Mouse (Mus musculus) fibroblast of lung, adult 2 months (primary cell): ENCODE measurements around the gene Myh9.

ENCODE experiments used
- DNase-seq: peaks from one replicate; pipeline ENCODE4 v3.0.0-alpha.2; 2011; ENCODE audit warnings: low read depth

The Myh9 gene

DNA sequence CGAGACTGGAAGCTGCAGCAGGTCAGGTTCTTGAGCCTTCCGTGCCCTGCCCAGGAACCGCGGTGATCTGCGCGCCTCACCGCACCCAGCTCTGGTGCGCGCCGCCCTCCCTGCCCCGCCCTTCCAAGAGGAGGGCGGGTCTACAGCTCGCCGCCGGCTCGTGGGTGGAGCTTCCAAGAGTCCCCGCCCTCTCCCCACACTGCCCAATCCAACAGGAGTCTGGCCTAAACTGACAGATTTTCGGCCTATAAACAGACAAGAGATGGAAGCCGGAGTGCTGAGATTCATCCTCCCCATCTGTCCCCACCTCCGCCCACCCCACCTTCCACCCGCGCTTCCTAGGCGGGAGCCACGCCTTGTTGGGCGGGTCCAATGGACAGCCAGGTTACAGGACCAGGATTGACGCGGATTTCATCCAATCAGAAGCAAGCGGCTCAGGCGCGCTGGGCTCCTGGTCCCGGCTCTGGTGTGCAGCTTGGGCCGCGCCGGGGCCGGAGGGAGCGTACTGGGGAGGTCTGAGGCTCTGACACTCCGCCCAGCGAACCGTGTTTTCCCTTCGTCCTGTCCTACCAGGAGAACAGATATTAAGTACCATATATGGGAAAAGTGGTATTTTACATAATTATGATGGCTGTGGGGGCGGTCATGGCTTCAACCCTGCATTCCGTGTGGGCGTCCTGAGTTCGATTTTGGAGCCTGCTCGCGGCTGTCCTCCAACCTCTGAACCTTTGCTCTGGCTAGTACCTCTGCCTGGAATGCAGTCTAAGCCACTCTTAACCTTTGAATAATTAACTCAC is at the start of gene Myh9:
TSS of gene Myh9 (minus strand) at position 129 of the 797 bp plus-strand sequence.
- DNase-seq = peak; percentile 100

DNA sequence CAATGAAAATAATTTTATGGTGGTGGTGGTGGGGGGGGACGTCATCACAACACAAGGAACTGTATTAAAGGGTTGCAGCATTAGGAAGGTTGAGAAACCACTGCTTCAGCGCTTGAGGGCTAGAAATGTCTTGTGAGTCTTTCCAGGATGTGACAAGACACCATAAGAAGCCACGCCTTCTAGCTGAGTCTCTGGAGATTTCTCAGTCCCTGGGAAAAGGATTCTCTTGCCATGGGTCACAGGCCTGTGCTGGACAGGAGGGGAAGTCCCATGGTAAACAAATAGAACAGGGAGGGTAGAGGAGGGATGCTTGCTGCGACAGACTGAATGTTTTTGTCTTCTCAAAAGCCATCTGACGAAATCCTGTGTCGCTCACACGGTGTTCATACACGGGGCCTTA is 49.8 kb upstream of the Myh9 start:
- no peak for DNase-seq

- no peak for DNase-seq
Observed at GRCm38 (mm10) chr15:77889761-77890422, 47.9 kb upstream of the Myh9 start.

DNA sequence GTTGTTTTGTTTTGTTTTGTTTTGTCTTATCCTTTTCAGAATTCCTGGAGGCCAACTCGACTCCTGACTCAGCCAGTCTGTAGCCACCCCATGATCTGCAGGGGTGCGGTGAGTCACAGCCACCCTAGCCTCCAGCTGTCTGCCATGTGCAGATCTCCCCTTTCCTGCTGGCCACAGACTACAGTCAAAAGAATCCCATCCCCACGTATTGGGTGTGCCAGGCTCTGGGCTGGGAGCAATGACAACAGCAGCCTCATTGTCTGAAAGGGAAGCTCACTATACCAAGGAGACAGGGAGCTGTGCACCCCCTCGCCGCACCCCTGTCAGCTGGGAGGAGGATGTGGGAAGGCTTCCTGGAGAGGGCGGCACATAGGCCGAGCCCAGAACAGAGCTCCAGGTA is 46.3 kb upstream of the Myh9 start:
- DNase-seq = peak; percentile 95

DNA sequence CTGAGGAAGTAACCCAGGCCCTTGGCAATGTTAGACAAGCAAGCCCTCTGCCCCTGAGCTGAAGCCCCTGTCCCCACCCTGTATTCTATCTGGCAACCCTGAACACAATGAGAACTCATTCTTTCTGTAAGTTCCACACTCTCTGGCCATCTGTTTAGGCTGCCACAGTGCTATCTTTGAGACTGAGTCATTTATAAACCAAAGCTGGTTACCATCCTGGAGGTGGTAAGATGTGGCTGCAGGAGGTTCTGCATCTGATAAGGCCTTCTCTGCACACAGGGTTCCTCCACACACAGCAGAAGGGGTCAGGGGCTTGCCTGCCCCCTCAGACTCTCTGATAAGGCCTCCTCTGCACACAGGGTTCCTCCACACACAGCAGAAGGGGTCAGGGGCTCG is 45.1 kb upstream of the Myh9 start:
- no peak for DNase-seq

- DNase-seq = no peak
Observed at GRCm38 (mm10) chr15:77886369-77887092, 44.6 kb upstream of the Myh9 start.

GRCm38 (mm10) chr15:77885945-77886344 is 44.0 kb upstream of the Myh9 start:
- no peak for DNase-seq

- DNase-seq = no peak
Observed at GRCm38 (mm10) chr15:77885159-77885558, 43.2 kb upstream of the Myh9 start.

DNA sequence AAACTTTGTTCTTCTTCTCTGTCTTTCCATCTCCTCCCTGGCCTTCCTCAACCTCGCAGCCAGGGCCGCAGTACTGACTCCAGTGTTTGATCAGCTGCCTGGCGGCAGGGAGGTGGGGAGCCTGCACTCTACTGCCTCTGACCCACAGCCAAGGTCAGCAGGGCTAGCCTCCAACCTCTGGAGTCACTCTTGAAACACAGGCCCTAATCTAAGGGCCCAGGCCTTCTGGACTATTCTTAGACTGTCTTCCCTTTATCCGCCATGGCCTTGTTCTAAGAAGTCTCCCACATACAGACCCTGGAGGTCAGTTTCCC is 41.7 kb upstream of the Myh9 start:
- no peak for DNase-seq

GRCm38 (mm10) chr15:77882797-77883696 is 41.1 kb upstream of the Myh9 start:
- DNase-seq = peak; percentile 96

GRCm38 (mm10) chr15:77882297-77882696 is 40.3 kb upstream of the Myh9 start:
- no peak for DNase-seq

DNA sequence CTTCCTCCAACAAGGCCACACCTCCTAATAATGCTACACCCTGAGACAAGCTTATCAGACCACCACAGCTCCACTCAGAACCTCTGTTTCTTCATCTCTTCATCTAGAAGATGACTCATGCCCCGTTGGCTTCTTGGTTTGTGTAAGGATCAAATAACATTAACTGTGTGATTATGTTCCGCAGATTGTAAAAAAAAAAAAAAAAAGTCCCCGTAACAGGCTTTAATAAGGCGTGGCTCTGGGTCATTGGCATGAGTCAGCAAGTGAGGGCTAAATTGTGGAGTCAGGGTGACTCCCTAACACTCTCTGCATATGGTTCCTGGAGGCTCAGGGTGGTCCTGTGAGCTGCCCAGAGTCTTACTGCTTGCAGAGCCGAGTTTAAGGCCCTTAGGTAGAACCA is 39.7 kb upstream of the Myh9 start:
- DNase-seq = peak; percentile 77

- DNase-seq = no peak
Observed at GRCm38 (mm10) chr15:77880738-77881137, 38.8 kb upstream of the Myh9 start.

GRCm38 (mm10) chr15:77879756-77880155 is 37.8 kb upstream of the Myh9 start:
- DNase-seq = no peak

GRCm38 (mm10) chr15:77877209-77877608 is 35.2 kb upstream of the Myh9 start:
- DNase-seq = no peak

DNA sequence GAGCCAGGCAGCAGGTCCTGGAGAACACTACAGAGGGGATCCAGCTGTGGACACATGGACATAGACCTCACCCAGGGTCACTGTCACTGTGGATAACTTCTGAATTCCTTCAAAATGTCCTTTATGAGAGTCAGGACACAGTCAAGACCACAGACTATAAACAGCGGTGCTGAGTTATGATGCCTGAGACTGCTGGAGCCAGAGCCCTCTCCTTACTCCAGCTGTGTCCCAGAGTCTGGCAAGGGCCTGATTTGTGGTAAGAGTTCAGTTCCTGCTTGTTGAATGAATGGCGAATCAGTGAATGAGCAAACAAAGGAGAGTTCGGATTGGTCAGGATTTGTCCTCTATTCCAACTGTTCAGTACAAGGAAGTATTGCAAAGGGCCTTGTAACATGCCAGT is 34.7 kb upstream of the Myh9 start:
- no peak for DNase-seq

- DNase-seq = no peak
Observed at GRCm38 (mm10) chr15:77875953-77876352, 34.0 kb upstream of the Myh9 start.

DNA sequence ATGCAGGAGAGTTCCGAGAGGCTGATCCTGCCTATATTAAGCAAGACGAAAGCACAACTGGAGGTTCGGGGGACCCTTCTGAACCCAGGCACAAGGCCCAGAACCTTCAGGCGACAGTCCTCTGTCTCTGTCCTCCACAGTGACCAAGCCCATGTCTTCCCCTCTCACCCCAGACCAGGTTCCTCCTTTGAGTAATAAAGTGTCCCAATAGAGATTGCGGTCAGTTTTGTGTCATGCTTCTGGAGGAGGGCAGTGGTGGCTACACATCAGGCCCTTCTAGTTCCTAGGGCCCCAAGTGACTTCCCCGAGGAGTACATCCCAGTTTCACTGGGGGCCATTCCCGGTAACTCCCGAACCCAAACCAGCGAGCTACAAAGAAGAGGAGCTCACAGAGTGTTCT is 32.8 kb upstream of the Myh9 start:
- no peak for DNase-seq

GRCm38 (mm10) chr15:77874310-77874709 is 32.3 kb upstream of the Myh9 start:
- DNase-seq = no peak

DNA sequence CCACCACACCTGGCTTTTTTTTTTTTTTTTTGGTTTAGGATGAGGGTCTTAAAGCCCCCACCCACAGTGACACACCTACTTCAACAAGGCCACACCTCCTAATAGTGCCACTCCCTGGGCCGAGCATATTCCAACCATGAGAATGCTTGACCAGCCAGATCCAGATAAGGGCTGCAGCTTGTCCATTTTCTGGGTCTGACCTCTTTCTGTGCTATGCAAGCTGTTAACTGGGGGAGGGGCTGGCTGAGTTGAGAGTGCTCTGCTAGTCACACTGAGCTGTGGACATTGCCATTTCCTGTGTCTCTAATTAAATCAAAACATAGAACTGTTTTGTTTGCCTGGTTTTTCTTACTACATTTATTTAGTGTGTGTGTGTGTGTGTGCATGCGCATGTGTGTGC is 31.6 kb upstream of the Myh9 start:
- no peak for DNase-seq

DNA sequence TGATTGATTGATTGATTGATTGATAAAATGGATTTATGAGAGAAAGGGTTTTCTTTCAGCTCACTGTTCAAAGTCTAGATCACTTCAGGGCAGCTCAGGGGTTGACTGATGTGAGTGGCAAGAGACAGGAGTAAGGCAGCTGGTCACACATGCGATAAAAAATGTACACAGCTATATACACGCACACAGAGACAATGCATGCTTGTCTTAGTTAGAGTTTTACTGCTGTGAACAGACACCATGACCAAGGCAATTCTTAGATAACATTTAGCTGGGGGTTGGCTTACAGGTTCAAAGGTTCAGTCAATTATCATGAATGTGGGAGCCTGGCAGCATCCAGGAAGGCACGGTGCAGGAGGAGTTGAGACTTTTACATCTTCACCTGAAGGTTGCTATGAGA is 31.0 kb upstream of the Myh9 start:
- DNase-seq = no peak

DNA sequence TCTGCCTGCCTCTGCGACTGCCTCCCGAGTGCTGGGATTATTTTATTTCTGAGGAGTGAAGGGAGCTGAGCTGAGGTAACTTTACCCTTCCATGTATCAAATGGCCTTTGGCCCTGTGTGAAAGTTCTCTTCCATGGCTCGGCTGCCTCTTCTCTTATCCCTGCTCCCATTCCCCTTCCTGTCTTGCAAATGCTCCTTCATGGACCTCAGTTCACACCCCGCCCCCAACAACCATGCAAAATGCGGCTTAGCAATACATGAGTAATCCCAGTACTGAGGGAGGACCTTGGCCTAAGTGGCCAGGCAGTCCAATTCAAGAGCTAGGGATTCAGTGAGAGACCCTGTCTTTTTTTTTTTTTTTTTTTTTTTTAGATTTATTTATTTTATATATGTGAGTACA is 26.4 kb upstream of the Myh9 start:
- no peak for DNase-seq
